Mouse (Mus musculus): ENCODE results near the gene Aff3.

- TF ChIP-seq CTCF (IDR thresholded peaks at IDR 0.05; ENCODE audit: low read depth), result no peak
- no peak for TF ChIP-seq EP300 (IDR thresholded peaks at IDR 0.05; ENCODE audit: low read depth)
Observed at GRCm38 (mm10) chr1:38292851-38293250, 371.9 kb downstream of the Aff3 start.
